Mouse (Mus musculus) c-Kit-positive CD71-negative TER-119-negative erythroid progenitor cells, embryonic 14.5 days (primary cell): Measurements from ENCODE around the gene Rftn1.
"Not testable (repeated sequence)": the region's sequence is repeated elsewhere in the genome, so short reads cannot be mapped to it uniquely, and the experiment has no call there.

Experiments used
- DNase-seq: peaks from one replicate; pipeline ENCODE4 v3.0.0-alpha.2; 2013; ENCODE audit warnings: low read depth

The Rftn1 gene

DNA sequence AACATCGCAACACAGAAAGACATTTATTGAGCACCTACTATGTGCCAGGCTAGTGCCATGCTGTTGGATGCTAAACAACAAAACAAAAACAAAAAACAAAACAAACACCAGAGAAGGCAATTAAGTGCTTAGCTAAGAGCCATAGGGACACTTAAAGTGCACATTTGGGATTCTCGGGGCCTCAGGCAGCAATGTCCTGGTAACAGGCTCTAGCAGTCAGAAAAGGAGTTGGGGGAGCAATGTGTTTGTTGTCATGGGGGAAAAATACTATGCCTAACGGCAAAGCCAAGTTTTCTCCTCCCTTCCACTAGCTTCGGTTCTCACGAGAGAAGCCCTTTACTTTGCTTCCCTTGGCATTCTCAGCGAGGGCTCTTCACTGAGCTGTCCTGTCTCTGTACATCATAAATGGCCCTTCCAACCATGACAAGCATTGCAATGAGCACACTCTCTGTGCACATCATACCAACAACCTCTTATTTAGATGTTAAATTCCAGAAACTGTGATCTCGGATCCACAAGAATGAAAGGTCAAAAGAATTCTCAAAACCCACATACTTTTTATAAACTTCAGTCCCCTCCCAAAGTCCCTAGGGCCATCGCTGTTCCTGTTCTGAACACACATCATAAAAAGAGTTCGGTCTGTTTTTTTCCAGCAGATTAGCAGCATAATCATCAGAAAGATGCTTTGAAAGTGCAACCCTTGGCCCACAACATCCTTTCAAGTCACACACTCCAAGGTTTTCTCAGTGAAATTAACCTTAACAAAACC lies 63.2 kb downstream of the Rftn1 start:
- no peak for DNase-seq

DNA sequence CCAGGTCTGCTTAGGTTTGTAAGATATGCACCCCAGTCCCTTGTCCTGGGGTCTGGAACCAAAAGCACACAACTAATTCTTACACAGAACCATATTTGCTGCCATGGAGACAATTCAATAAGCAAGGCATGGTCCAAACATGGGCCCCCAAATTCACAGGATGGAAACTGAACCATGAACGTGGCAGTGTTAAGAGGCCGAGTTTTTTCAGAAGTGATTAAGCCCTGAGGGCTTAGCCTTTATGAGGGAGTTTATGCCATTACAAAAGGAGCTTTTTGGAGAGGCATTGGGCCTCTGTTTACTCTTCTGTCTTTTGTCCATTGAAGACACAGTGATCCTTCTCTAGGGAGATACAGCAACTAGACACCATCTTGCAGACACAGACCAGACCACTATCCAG lies 63.9 kb downstream of the Rftn1 start:
- no peak for DNase-seq

DNA sequence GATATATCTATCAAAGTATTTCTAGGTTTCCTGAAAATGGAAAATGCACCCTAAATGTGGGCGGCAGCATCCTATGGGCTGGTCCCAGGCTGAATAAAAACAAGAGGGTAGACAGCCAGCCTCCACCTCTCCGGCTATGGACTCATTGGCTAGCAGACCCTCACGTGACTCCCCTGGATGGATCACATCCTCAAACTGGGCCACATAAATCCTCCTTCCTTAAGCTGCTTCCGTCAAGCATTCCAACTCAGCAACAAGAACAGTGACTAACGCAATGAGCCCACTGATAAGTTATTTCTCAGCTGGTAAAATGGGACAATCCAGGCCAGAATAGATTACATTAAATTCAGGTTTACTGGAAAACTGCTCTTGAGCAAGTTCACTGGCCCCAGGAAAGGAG lies 64.6 kb downstream of the Rftn1 start:
- no peak for DNase-seq

DNA sequence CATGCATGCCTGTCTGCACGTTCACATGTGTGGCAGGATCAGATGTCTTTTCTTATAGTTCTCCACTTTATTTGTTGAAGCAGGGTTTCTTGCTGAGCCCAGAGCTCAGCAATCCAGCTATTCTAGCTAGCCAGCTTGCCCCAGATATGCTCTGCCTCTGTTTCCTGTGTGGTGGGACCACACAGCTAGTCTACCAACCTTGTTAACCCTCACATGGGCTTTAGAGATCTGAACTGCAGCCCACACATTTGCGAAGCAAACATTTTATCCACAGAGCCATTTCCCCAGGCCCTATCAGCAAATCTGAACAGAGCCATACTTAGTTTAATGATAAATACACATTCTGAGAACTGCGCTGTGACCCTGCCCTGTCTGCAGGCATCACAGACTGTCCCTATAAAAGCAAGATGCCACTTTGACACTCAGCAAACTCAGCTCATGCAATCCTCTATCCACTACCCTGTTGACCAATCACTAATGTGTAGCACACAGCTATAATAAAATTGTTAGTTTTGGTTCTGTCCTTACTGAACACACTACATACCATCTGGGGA lies 65.2 kb downstream of the Rftn1 start:
- DNase-seq, result no peak

DNA sequence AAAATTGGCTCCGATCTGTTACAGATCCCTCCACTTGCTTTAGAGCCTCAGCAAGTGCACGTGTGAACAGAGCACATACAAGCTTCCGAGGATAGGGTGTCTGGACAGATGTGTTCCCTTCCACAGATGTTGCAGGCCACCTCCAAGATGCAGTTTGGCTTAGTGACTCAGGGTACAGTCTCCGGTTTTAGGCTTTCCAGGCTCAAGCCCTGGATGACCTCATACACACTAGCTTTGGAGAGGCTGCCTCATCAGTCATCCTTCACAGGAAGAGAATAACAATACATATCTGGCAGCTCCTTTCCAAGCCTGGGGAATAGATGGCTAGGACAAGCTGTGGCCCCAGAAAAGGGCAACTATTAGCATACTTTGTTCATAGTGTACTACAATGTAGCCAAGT lies 65.8 kb downstream of the Rftn1 start:
- DNase-seq, result no peak

DNA sequence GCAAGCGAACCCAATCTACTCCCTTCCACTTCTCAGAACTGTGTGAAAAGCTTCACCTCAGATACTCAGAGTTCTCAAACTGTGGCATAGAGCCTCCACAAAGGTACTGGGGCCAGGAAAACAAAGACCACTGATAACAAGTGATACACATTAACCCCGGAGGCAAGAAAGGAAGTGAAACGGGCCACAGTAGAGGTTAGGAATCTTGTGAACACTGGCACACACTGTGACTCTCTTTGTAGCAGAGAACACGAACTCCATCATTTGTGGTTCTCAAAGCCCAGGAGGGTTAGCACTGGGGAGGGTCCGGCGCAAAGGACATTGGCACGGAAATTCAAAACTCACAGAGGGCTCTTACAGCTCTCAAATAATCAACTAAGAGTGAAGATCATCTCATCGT lies 67.9 kb downstream of the Rftn1 start:
- DNase-seq, result no peak

DNA sequence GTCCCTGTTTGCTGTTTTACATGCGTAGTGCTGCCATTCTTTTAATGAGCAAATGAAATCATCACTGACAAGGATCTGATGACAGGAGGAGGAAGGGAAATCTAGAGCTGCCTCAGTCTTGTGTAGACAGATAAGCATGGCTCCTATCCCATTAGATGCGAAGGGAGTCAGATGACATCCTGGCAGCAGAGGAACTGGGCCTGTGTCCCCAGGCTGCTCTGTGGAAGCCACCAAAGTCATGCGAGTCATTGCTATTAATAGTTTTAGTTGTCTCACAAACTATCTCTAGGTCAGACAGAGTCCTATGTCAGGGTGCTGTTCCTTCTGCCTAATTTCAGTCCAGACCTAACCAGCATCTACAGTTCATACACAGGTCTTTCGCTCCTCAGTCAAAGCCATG lies 70.4 kb downstream of the Rftn1 start:
- DNase-seq, result no peak

DNA sequence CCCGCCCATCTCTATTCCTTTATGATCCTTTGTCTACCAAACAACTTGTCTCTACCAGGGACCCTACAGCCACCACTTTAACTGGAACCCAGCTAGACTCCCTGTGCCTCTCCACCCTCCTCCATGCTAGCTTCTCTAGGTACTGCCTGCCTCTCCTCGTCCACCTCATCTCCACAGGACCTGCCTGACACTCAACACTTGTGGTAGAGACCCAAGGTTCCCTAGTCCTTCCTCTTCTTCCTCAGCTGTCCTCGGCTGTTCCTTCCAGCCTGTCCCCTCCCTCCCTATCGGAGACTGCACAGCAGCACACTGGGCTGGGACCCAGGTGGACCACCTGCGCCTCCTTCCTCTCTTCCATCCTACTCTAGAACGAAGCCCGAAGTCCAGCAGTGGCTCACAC lies 73.0 kb downstream of the Rftn1 start:
- DNase-seq, result no peak

DNA sequence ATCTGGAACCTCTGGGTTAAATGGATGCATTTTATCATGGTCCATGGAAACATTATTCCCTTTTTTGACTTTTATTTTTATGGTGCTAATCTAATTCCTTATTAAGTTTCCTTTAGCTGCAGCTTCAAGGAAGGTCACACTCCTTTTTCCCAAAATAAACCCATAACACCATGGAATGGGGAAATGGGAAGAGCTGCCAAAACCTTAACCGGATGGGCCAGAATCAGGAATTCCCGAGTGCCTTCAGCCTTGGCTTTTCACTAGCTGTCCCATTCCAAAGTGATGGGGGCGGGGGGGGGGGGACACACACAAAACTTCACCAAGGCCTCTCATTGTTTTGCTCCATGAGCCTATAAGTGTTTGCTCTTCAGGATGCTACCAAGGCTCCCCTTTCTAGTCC lies 73.5 kb downstream of the Rftn1 start:
- no peak for DNase-seq

DNA sequence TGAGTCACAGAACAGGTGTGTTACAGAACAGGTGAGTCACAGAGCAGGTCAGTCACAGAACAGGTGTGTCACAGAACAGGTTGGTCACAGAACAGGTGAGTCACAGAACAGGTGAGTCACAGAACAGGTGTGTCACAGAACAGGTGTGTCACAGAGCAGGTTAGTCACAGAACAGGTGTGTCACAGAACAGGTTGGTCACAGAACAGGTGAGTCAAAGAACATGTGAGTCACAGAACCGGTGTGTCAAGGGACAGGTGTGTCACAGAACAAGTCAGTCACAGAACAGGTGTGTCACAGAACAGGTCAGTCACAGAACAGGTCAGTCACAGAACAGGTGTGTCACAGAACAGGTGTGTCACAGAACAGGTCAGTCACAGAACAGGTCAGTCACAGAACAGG lies 74.1 kb downstream of the Rftn1 start:
- DNase-seq, result not testable (repeated sequence)

DNA sequence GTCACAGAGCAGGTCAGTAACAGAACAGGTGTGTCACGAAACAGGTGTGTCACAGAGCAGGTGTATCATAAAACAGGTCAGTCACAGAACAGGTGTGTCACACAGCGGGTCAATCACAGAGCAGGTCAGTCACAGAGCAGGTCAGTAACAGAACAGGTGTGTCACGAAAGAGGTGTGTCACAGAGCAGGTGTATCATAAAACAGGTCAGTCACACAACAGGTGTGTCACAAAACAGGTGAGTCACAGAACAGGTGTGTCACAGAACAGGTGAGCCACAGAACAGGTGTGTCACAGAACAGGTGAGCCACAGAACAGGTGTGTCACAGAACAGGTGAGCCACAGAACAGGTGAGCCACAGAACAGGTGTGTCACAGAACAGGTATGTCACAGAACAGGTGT lies 74.8 kb downstream of the Rftn1 start:
- DNase-seq, result not testable (repeated sequence)

DNA sequence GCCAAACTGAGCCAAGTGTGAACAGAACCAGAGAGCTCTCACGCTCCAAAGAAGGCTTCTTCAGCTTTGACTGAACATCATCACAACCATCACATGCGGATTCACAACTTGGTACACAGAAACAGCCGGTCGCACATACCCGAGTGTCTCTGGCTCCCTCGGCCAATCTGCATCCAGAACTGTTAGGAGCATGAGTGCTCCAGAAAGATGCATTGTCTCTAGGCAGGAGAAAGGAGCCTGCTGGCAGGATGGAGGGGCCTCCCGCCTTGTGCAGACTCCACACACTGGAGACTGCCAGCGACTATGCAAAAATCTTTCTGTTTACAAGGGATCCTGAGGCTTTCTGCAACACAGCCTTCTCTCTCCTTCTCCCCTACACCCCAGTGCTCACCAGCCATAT lies 75.8 kb downstream of the Rftn1 start:
- no peak for DNase-seq

DNA sequence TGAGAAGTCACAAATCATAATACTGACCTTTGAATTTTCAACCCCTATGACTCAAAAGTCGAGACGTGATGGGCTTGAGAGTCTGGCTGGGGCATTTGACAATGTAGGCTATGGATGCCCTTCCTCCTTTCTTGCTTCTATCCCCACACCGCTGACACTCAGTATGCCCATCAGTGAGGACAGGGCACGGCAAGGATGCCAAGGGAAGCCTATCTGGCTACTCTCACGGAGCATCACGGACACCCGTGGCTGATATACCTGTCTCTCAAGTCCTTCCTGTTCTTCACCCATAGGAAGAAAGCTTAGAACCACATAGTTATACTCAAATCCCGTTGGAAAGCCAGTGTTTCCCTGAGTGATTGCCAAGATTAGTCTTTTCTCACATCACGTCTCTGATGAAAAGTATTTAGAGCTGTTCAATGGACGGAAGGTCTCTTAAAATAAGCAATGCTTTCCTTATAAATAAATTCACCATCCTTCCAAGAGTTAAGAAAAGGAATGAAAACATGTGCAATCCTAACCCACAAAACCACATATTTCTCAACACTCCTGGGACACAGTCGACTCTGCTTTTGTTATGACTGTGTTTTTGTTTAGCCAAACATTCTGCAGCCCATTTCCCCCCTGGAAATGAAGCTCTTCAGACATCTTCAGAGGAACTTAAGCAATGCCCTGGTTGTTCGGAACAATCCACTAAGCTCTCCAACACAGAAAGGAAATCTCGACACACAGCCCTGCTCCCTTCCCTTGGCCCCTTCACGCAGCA lies 79.6 kb downstream of the Rftn1 start:
- no peak for DNase-seq

DNA sequence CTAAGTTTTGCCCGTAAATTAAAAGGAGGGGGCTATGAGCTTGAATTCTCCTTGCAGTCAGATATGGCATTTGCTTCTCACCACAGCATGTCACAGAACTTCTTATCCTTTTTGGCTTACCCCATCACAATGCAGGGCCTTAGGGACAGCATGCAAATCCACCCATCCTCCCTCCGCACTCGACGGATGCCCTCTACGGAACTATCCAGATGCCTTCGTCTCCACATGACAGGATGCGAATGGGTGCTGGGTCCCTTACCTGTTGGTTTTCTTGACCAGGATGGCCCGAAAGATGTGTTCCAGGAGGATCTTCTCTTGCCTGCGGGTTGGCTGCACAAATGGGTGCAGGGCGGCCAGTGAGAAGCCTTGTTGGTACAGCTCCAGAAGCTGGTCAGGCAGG lies 83.7 kb downstream of the Rftn1 start:
- DNase-seq, result no peak

DNA sequence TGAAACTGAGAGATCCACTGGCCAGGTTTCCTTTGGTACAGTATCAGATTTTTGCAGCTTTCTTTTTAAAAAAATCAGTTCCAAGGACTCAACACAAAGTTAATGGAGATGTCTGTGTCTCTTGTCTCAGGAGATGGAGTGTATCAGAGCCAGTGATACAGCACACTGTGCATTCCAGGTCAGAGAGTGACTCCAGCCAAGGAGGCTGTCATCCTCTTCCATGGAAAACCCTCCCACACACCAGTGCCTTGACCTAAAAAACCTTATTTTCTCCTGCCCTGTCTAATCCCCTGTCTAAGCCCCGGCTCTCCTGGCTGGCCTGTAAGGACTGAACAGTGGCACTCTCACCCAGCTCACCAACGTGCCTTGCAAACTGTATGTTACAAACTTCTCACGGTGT lies 86.3 kb downstream of the Rftn1 start:
- DNase-seq, result no peak

DNA sequence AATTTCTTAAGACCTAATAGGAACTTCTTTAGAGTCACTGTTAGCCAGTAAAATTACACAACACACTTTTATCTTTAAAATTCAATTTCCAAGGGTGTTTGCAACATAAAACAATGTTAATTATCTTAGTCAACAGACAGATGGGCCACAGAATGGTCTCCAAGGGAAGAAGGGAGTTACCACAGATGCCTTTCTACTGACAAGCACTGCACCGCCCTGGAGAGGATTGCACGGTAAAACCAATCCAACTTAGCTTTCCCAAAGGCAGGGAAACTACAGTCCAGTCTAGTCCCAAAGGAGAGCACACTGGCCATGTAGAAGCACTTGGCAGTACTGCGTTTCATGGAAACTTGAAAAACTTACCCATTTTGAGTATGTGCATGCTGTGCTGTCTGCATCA lies 89.1 kb downstream of the Rftn1 start:
- no peak for DNase-seq

DNA sequence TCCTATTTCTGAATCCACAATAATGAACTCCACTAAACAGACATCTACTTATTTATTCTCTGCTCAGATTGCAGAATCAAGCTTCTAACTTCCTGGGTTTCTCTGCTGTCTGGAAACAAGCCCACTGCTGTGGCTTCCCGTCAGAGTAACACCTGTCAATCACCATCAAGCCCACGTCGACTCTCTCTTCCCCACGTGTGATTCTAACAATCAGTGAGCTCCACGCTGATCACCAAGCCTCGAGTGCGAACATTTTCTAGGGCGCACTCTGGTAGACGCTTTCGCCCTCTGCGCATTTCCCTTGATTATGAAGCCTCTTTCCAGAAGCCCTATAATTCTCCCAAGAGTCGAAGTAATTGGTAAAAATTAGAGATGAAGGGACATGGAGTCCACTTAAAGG lies 90.4 kb downstream of the Rftn1 start:
- DNase-seq, result no peak

DNA sequence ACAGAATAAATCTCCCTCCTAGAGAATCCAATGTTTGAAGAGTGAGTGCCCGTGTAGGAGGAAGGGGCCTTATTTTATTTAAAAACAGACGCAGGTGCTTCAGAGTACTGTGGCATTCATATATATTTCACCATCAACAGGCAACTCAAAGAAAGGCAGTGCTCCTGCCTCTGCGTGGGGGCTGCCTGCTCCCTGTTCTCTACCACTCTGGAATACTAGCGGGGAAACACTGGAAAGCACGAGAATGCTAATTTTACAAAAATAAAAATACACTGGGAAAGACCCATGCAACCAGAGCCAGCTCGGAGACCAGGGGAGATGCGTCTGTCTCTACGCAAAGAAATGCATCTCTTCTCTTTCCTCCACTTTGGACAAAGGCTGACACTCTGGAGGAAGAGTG lies 91.1 kb downstream of the Rftn1 start:
- DNase-seq, result no peak

DNA sequence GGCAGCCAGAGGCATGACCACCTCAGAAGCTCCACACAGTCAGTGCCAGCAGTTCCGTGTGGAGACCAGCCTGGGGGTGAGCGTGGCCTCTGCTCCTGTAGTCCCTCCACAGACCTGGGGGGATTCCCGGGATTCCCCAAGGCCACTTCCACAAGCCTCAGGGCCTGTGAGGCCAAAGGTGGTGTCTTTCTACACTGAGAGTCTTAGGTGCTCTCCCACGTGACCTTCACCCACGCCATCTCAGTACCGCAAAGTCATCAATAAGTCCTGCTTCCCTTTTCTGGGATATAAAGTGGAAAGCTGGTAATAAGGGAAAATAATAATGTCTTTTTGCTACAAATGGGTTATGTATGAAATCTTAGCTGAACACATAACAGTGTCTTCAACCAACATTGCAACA lies 92.2 kb downstream of the Rftn1 start:
- DNase-seq, result no peak

DNA sequence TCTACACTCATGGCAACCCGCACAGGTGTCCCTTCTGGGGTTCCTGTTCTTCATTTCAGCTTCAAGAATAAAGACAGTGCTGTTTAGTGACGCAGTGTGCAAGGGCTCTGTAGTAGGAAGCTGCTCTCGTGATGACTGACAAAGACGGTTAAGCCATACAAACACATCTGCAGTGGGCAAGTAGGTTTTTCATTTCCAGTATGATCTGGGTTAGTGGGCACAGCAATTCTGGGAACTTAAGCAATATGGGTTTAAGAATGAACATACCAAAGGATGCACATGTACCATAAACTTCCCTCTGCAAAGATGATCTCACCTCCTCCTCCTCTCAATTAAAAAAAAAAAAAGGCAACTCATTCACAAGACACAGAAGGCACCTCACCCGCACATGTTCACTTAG lies 92.6 kb downstream of the Rftn1 start:
- DNase-seq, result no peak

DNA sequence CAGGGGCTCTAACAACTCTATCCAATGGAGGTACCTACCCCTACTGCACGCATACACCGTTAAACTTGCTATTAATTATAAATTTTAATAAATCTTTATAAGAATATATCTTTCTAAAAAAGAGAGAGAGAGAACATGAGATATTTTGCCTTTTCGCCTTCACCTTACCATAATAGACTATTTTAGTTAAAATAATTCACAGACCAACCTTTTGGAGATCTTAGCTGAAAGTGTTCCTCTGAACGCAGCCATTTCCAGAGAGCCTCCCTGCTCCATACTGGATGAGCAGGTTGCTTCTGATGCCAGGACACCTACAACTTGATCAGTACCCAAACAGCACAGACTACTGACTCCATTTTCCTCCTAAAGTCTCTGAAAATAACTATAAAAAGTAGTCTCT lies 94.2 kb downstream of the Rftn1 start:
- DNase-seq, result no peak

DNA sequence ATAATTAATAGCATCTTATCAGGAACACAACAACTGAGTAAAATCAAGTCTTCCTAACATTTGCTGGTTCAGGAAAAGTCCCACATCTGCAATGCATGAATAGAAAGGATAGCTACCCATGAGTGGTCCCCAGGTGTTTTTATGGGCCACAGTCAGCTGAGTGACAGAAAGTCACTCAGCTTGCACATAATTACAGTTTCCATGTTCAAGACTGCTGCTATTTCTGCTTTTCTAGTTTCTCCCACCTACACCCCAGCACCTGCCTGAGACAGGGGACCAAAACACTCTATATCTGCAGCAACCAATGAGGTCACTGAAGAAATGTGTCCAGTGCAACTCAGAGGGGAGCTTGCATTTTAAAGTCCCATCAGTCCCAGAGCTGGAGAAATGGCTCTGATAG lies 95.9 kb downstream of the Rftn1 start:
- no peak for DNase-seq

DNA sequence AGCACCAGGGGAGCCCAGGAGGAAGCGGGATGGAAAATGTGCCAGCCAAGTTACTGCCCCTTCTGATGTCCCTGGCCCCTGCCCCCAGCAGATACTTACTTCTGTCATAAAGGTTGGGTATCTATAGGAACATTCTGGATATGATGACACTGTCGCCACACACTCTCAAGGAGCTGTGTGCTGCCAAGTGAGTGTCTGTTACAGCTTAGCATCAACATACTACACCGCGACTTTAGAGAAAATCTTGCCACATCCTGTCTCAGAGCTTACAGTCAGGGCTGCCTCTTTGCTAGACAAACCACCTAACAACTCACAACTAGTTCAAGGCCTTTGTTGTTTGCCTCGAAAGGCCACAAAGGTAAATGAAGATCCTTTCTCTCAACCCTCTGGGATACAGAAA lies 96.4 kb downstream of the Rftn1 start:
- no peak for DNase-seq

DNA sequence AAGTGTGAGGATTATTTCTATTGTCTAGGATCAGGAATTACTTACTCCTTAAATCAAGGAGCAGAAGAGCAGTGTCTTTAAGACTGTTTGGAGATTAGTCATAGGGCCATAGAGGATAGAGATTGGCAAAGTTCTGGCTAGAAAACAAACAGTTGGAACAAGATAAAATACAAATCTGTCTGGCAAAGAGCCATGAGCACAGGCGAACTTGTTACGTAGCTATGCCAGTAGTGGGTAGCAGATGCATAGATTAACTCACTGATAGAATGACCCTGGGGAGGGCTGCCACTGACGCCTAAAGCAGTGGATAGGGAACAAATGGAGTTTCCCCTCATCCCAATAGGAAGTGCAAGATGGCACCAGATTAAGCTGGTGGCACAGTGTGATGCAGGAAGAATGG lies 97.1 kb downstream of the Rftn1 start:
- no peak for DNase-seq
